ENCODE assay signal across 9 mouse cellular contexts in genomic region chr8:71686143-71686734, GRCm38 (mm10). TPM values are rescaled to one million over a fixed set of nuclear protein-coding genes. Genes with fewer than 3 reads are reported as not detected.
A peak's percentile ranks its signal among the peaks of the same experiment; 100 is the strongest.
DNase-seq lines count a peak whose midpoint lies in the region; ATAC-seq lines count a peak whose summit lies in the region.
"Had no signal": no experiment of that assay in that cellular context is flagged by ENCODE, and none has a peak within 500 bp of the region (broad histone marks: within the 10 kb centered on the region; RNA-seq: fewer than 3 reads in every experiment).

No protein-coding gene starts in this region.

- WGBS in heart, embryonic 16.5 days = 10% methylated on average over 23 of the region's 23 CpGs
- 54% methylated on average over 23 of the region's 23 CpGs for WGBS in liver, embryonic 16.5 days (ENCODE audit: insufficient replicate concordance)

- peak; percentile 60 for DNase-seq in embryo, embryonic 10 days (ENCODE audit: low spot score)
- no peak for DNase-seq in embryo, embryonic 9.5 days (ENCODE audit: extremely low spot score)
- peak; percentile 78 for DNase-seq in ES-CJ7 (ENCODE audit: low read depth, low spot score)
- no peak for DNase-seq in urinary bladder, postnatal 36 days (ENCODE audit: low spot score in 2 of 2)
- DNase-seq in frontal cortex, adult 2 months (ENCODE audit: extremely low spot score in 1 of 2, low spot score in 1 of 2) = no peak

- no peak overlapping the region for H3K9ac ChIP-seq in heart, embryonic 16.5 days (ENCODE audit: low read length)
- no peak overlapping the region for H3K9ac ChIP-seq in liver, embryonic 16.5 days (ENCODE audit: low read depth, low read length)

- peaks cover 12% of the 10 kb centered on the region for H3K4me1 ChIP-seq in heart, embryonic 16.5 days (ENCODE audit: control insufficient read depth, insufficient read depth, low read length)
- no peaks in the 10 kb centered on the region for H3K4me1 ChIP-seq in liver, embryonic 16.5 days (ENCODE audit: control insufficient read depth, low read depth, low read length)

- no peaks in the 10 kb centered on the region for H3K9me3 ChIP-seq in heart, embryonic 16.5 days (replicated peaks; ENCODE audit: control insufficient read depth, low read length)
- no peaks in the 10 kb centered on the region for H3K9me3 ChIP-seq in liver, embryonic 16.5 days (replicated peaks; ENCODE audit: control insufficient read depth, low read length)

- peak overlapping the region; percentile 33 for H3K4me3 ChIP-seq in heart, embryonic 16.5 days (ENCODE audit: low read length)
- H3K4me3 ChIP-seq in liver, embryonic 16.5 days (ENCODE audit: low read depth, low read length) = no peak overlapping the region

- H3K27ac ChIP-seq in heart, embryonic 16.5 days (ENCODE audit: low read length) = no peak overlapping the region
- H3K27ac ChIP-seq in liver, embryonic 16.5 days (ENCODE audit: low read length) = no peak overlapping the region

- H3K27me3 ChIP-seq in heart, embryonic 16.5 days (ENCODE audit: control insufficient read depth, insufficient read depth, low read length) = peaks cover 96% of the 10 kb centered on the region
- H3K27me3 ChIP-seq in liver, embryonic 16.5 days (ENCODE audit: control insufficient read depth, insufficient read depth, low read depth, low read length) = peaks cover 79% of the 10 kb centered on the region

- H3K36me3 ChIP-seq in heart, embryonic 16.5 days (ENCODE audit: control insufficient read depth, insufficient read depth) = no peaks in the 10 kb centered on the region
- H3K36me3 ChIP-seq in liver, embryonic 16.5 days (ENCODE audit: control insufficient read depth, insufficient read depth) = no peaks in the 10 kb centered on the region

- peak; percentile 70 for ATAC-seq in heart, embryonic 16.5 days (replicated peaks; ENCODE audit: extremely low read depth, insufficient read depth, low FRiP score)
- peak; percentile 32; the same call in 1 of the 2 replicates for ATAC-seq in liver, embryonic 16.5 days (ENCODE audit: low read depth)
- no peak for ATAC-seq in monocyte, adult 5-6 weeks (replicated peaks; ENCODE audit: insufficient number of reproducible peaks, low FRiP score, low TSS enrichment, poor library complexity, severe bottlenecking)

- peak overlapping the region; percentile 61 for H3K4me2 ChIP-seq in heart, embryonic 16.5 days (ENCODE audit: low read depth, low read length)
- no peak overlapping the region for H3K4me2 ChIP-seq in liver, embryonic 16.5 days (ENCODE audit: low read depth, low read length)

RNA-seq across cellular contexts. Expression of gene Insl3, which starts 2.8 kb away (rescaled TPM):
- 2.1 and 3.4 TPM in 2 replicates for polyA plus RNA-seq in heart, embryonic 16.5 days (2015; fragmentation: Nextera tagmentation; extraction: Ambion mirVana)
- polyA plus RNA-seq in liver, embryonic 16.5 days (2015; fragmentation: Nextera tagmentation; extraction: Ambion mirVana) = 1.6 and 2.2 TPM in 2 replicates
- 1.4 and 1.8 TPM in 2 replicates for polyA plus RNA-seq in frontal cortex, adult 2 months (2012; rRNA removed)
- 14.1 TPM in 1 of 3 replicates, not detected in the others for total RNA-seq in monocyte, adult 5-6 weeks (2017)

RNA-seq across cellular contexts. Expression of gene Jak3, which starts 10.1 kb away (rescaled TPM):
- polyA plus RNA-seq in heart, embryonic 16.5 days (2015; fragmentation: Nextera tagmentation; extraction: Ambion mirVana) = 9.9 and 11.3 TPM in 2 replicates
- polyA plus RNA-seq in liver, embryonic 16.5 days (2015; fragmentation: Nextera tagmentation; extraction: Ambion mirVana) = 5.7 and 6.3 TPM in 2 replicates
- polyA plus RNA-seq in frontal cortex, adult 2 months (2012; rRNA removed) = 5.6 and 5.7 TPM in 2 replicates
- total RNA-seq in monocyte, adult 5-6 weeks (2017) = 7.1 to 25.6 TPM (median 11.2 TPM) in 3 replicates

RNA-seq across cellular contexts. Expression of gene Unc13a, which starts 14.7 kb away (rescaled TPM):
- 0.47 and 0.72 TPM in 2 replicates for polyA plus RNA-seq in heart, embryonic 16.5 days (2015; fragmentation: Nextera tagmentation; extraction: Ambion mirVana)
- polyA plus RNA-seq in liver, embryonic 16.5 days (2015; fragmentation: Nextera tagmentation; extraction: Ambion mirVana) = 0.15 and 0.20 TPM in 2 replicates
- 172 and 176 TPM in 2 replicates for polyA plus RNA-seq in frontal cortex, adult 2 months (2012; rRNA removed)
- total RNA-seq in monocyte, adult 5-6 weeks (2017) = 0.21 to 0.97 TPM (median 0.29 TPM) in 3 replicates

RNA-seq across cellular contexts. Expression of gene B3gnt3, which starts 15.3 kb away (rescaled TPM):
- polyA plus RNA-seq in heart, embryonic 16.5 days (2015; fragmentation: Nextera tagmentation; extraction: Ambion mirVana) = 4.0 and 4.3 TPM in 2 replicates
- 4.9 and 5.5 TPM in 2 replicates for polyA plus RNA-seq in liver, embryonic 16.5 days (2015; fragmentation: Nextera tagmentation; extraction: Ambion mirVana)
- 0.71 and 1.0 TPM in 2 replicates for polyA plus RNA-seq in frontal cortex, adult 2 months (2012; rRNA removed)
- 0.29 to 0.75 TPM in 2 of 3 replicates, not detected in the other for total RNA-seq in monocyte, adult 5-6 weeks (2017)

RNA-seq across cellular contexts. Expression of gene Fcho1, which starts 39.3 kb away (rescaled TPM):
- polyA plus RNA-seq in heart, embryonic 16.5 days (2015; fragmentation: Nextera tagmentation; extraction: Ambion mirVana) = 7.6 and 20.4 TPM in 2 replicates
- polyA plus RNA-seq in liver, embryonic 16.5 days (2015; fragmentation: Nextera tagmentation; extraction: Ambion mirVana) = 21.1 and 24.5 TPM in 2 replicates
- 201 and 208 TPM in 2 replicates for polyA plus RNA-seq in frontal cortex, adult 2 months (2012; rRNA removed)
- 17.3 to 92.4 TPM (median 17.6 TPM) in 3 replicates for total RNA-seq in monocyte, adult 5-6 weeks (2017)
- polyA plus RNA-seq: C2C12 had no signal

Comparison
In these comparisons a context has a peak if more than half of its experiments do, and no peak if none do; other contexts are left out.
1. DNase-seq: peak in embryo, embryonic 10 days (single experiment) and ES-CJ7 (single experiment); none in embryo, embryonic 9.5 days (single experiment), urinary bladder, postnatal 36 days (0 of 2) and frontal cortex, adult 2 months (0 of 2).
2. RNA of gene Unc13a, which starts 14.7 kb away (polyA plus RNA-seq): 172 to 176 TPM in frontal cortex, adult 2 months; 0.47 to 0.72 TPM in heart, embryonic 16.5 days and 0.15 to 0.20 TPM in liver, embryonic 16.5 days; every median in the first group is over 100 times any median in the second.